ENCODE assay signal across 21 mouse cellular contexts in the genomic region with DNA sequence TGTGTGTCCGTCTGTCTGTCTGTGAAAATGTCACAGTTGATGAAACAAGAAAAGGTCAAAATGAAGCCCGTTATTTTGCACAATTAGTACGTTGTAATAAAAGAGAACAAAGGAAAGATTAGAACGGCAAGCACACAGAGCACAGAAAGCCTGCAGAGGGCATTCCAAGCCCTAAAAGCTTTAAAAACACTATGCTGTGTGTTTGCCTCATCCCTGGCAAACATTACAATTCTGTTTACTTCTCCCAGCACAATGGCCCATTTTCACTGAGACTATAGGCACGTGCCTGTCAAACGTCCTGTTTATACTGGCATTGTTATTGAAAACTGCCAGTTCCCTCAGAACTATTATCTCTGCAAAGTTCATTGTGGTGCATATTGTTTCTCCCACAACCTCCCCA. TPM values are rescaled to one million over a fixed set of nuclear protein-coding genes. Genes with fewer than 3 reads are reported as not detected.
DNase-seq lines count a peak whose midpoint lies in the region; ATAC-seq and TF ChIP-seq lines count a peak whose summit lies in the region.
"Had no signal": no experiment of that assay in that cellular context is flagged by ENCODE, and none has a peak within 500 bp of the region (broad histone marks: within the 10 kb centered on the region; RNA-seq: fewer than 3 reads in every experiment).

No protein-coding gene starts in this region.

- H3K4me2 ChIP-seq in forebrain, embryonic 16.5 days (ENCODE audit: low read length), result 0 out of 2 replicates have a peak overlapping the region, but pooled peaks have one; percentile 13
- no peak overlapping the region for H3K4me2 ChIP-seq in forebrain, embryonic 15.5 days (replicated peaks)
- no peak overlapping the region for H3K4me2 ChIP-seq in lung, embryonic 16.5 days (ENCODE audit: low read depth, low read length)
- H3K4me2 ChIP-seq: embryonic facial prominence, embryonic 15.5 days; hindbrain, embryonic 13.5 days; liver, embryonic 11.5 days; lung, embryonic 15.5 days; stomach, embryonic 15.5 days had no signal

- DNase-seq in lung, adult 2 months, result no peak
- no peak for DNase-seq in testis, postnatal 14 days (ENCODE audit: low spot score)
- DNase-seq in urinary bladder, adult 18-20 months (ENCODE audit: low spot score in 2 of 2), result no peak
- DNase-seq: adrenal gland, adult 2 months; cerebellum, adult 9-10 months; gastrocnemius, postnatal 36 days; kidney, postnatal 36 days had no signal

- no peak for TF ChIP-seq CTCF in lung, adult 2 months (IDR thresholded peaks at IDR 0.05; ENCODE audit: insufficient read depth, low read length)
- TF ChIP-seq CTCF in testis, adult 2 months (IDR thresholded peaks at IDR 0.05; ENCODE audit: control insufficient read depth, insufficient read depth, insufficient replicate concordance, low read depth, low read length), result no peak

- no peaks in the 10 kb centered on the region for H3K9me3 ChIP-seq in forebrain, embryonic 16.5 days (ENCODE audit: control insufficient read depth, low read length)
- H3K9me3 ChIP-seq in forebrain, embryonic 15.5 days, result no peaks in the 10 kb centered on the region
- H3K9me3 ChIP-seq in lung, embryonic 16.5 days (ENCODE audit: control insufficient read depth, low read length), result no peaks in the 10 kb centered on the region
- H3K9me3 ChIP-seq: embryonic facial prominence, embryonic 15.5 days; forebrain, embryonic 10.5 days; heart, embryonic 10.5 days; hindbrain, embryonic 13.5 days; lung, embryonic 15.5 days; stomach, embryonic 15.5 days had no signal

- H3K36me3 ChIP-seq in forebrain, embryonic 16.5 days (ENCODE audit: control insufficient read depth, insufficient read depth), result no peaks in the 10 kb centered on the region
- no peaks in the 10 kb centered on the region for H3K36me3 ChIP-seq in forebrain, embryonic 15.5 days
- no peaks in the 10 kb centered on the region for H3K36me3 ChIP-seq in lung, embryonic 16.5 days (ENCODE audit: control insufficient read depth, insufficient read depth, low read length)
- H3K36me3 ChIP-seq in testis, adult 2 months (ENCODE audit: control insufficient read depth, insufficient read depth, low read length), result no peaks in the 10 kb centered on the region
- H3K36me3 ChIP-seq: embryonic facial prominence, embryonic 15.5 days; forebrain, embryonic 10.5 days; heart, embryonic 10.5 days; hindbrain, embryonic 13.5 days; lung, embryonic 15.5 days; stomach, embryonic 15.5 days had no signal

- H3K27ac ChIP-seq in forebrain, embryonic 16.5 days (ENCODE audit: low read length), result no peak overlapping the region
- H3K27ac ChIP-seq in forebrain, embryonic 15.5 days (replicated peaks), result no peak overlapping the region
- H3K27ac ChIP-seq in lung, embryonic 16.5 days (ENCODE audit: low read length), result no peak overlapping the region
- H3K27ac ChIP-seq in testis, adult 2 months (ENCODE audit: control insufficient read depth, insufficient read depth, low read depth, low read length), result peak overlapping the region; percentile 17; the same call in 1 of the 2 replicates
- H3K27ac ChIP-seq: embryonic facial prominence, embryonic 15.5 days; forebrain, embryonic 10.5 days; heart, embryonic 10.5 days; hindbrain, embryonic 13.5 days; stomach, embryonic 15.5 days had no signal

- no peak overlapping the region for H3K4me3 ChIP-seq in forebrain, embryonic 16.5 days (replicated peaks; ENCODE audit: low read length)
- no peak overlapping the region for H3K4me3 ChIP-seq in forebrain, embryonic 15.5 days
- no peak overlapping the region for H3K4me3 ChIP-seq in lung, embryonic 16.5 days (ENCODE audit: low read length)
- H3K4me3 ChIP-seq in lung, adult 2 months (replicated peaks; ENCODE audit: extremely low read depth, low read depth, low read length), result no peak overlapping the region
- no peak overlapping the region for H3K4me3 ChIP-seq in testis, adult 2 months (ENCODE audit: control insufficient read depth, low read depth, low read length)
- H3K4me3 ChIP-seq: embryonic facial prominence, embryonic 15.5 days; forebrain, embryonic 10.5 days; heart, embryonic 10.5 days; hindbrain, embryonic 13.5 days; lung, embryonic 15.5 days; stomach, embryonic 15.5 days had no signal

- ATAC-seq in forebrain, embryonic 16.5 days, result 0 out of 2 replicates have a peak, but pooled peaks have one; percentile 10
- no peak for ATAC-seq in forebrain, embryonic 15.5 days (replicated peaks)
- ATAC-seq in lung, embryonic 16.5 days (ENCODE audit: low read depth), result peak; percentile 34; the same call in 1 of the 2 replicates
- ATAC-seq in erythroid progenitor cell, adult 5-6 weeks (replicated peaks; ENCODE audit: low FRiP score, poor library complexity, severe bottlenecking), result no peak
- ATAC-seq: intestine, embryonic 16.5 days had no signal

- H3K4me1 ChIP-seq in forebrain, embryonic 16.5 days (replicated peaks; ENCODE audit: control insufficient read depth, insufficient read depth, low read length), result no peaks in the 10 kb centered on the region
- H3K4me1 ChIP-seq in forebrain, embryonic 15.5 days, result no peaks in the 10 kb centered on the region
- no peaks in the 10 kb centered on the region for H3K4me1 ChIP-seq in lung, embryonic 16.5 days (replicated peaks; ENCODE audit: control insufficient read depth, insufficient read depth, low read length)
- H3K4me1 ChIP-seq in lung, adult 2 months (ENCODE audit: control insufficient read depth, insufficient read depth, low read length), result no peaks in the 10 kb centered on the region
- peaks cover 2% of the 10 kb centered on the region; the same call in 1 of the 2 replicates for H3K4me1 ChIP-seq in testis, adult 2 months (ENCODE audit: control insufficient read depth, insufficient read depth, low read length)
- H3K4me1 ChIP-seq: embryonic facial prominence, embryonic 15.5 days; heart, embryonic 10.5 days; hindbrain, embryonic 13.5 days; lung, embryonic 15.5 days; stomach, embryonic 15.5 days had no signal

- H3K27me3 ChIP-seq in forebrain, embryonic 16.5 days (replicated peaks; ENCODE audit: control insufficient read depth, insufficient read depth, low read length), result peaks cover 5% of the 10 kb centered on the region
- H3K27me3 ChIP-seq in forebrain, embryonic 15.5 days, result peaks cover 25% of the 10 kb centered on the region
- peaks cover 2% of the 10 kb centered on the region for H3K27me3 ChIP-seq in lung, embryonic 16.5 days (ENCODE audit: control insufficient read depth, insufficient read depth, low read depth, low read length)
- no peaks in the 10 kb centered on the region for H3K27me3 ChIP-seq in testis, adult 2 months (ENCODE audit: control insufficient read depth, insufficient read depth, low read length)
- H3K27me3 ChIP-seq: CH12.LX; stomach, embryonic 15.5 days had no signal

- no peak overlapping the region for H3K9ac ChIP-seq in forebrain, embryonic 16.5 days (replicated peaks; ENCODE audit: low read depth, low read length)
- no peak overlapping the region for H3K9ac ChIP-seq in forebrain, embryonic 15.5 days (replicated peaks)
- H3K9ac ChIP-seq in lung, embryonic 16.5 days (ENCODE audit: low read length), result no peak overlapping the region
- H3K9ac ChIP-seq: embryonic facial prominence, embryonic 15.5 days; hindbrain, embryonic 13.5 days; lung, embryonic 15.5 days; stomach, embryonic 15.5 days had no signal

- TF ChIP-seq POLR2A in lung, adult 2 months (IDR thresholded peaks at IDR 0.05; ENCODE audit: borderline replicate concordance, extremely low read depth, low read depth, low read length), result no peak
- no peak for TF ChIP-seq POLR2A in testis, adult 2 months (IDR thresholded peaks at IDR 0.05; ENCODE audit: control insufficient read depth, low read depth, low read length)

- WGBS in forebrain, embryonic 16.5 days, result 15% methylated on average over 6 of the region's 6 CpGs
- 12% methylated on average over 6 of the region's 6 CpGs for WGBS in forebrain, embryonic 15.5 days
- 27% methylated on average over 6 of the region's 6 CpGs for WGBS in lung, embryonic 16.5 days
- WGBS in lung, adult 2 months, result 29% methylated on average over 6 of the region's 6 CpGs

RNA-seq across cellular contexts. Expression of a gene that starts 5.1 kb away (rescaled TPM):
- polyA plus RNA-seq in forebrain, embryonic 16.5 days (2015; fragmentation: Nextera tagmentation; extraction: Ambion mirVana), result 36.6 and 38.9 TPM in 2 replicates
- 32.2 and 33.5 TPM in 2 replicates for polyA plus RNA-seq in forebrain, embryonic 15.5 days (2015; fragmentation: Nextera tagmentation; extraction: Ambion mirVana)
- 48.1 and 50.4 TPM in 2 replicates for polyA plus RNA-seq in lung, embryonic 16.5 days (2015; fragmentation: Nextera tagmentation; extraction: Ambion mirVana)
- polyA plus RNA-seq in lung, adult 2 months (2012; rRNA removed), result 4.1 and 7.3 TPM in 2 replicates
- 5.0 and 7.1 TPM in 2 replicates for polyA plus RNA-seq in testis, adult 2 months (2012; rRNA removed)
- 15.1 and 31.0 TPM in 2 replicates for total RNA-seq in erythroid progenitor cell, adult 5-6 weeks (2015; ENCODE audit: low replicate concordance)
- total RNA-seq in erythroid progenitor cell, adult 5-6 weeks (2017; ENCODE audit: low replicate concordance), result 27.7 and 32.1 TPM in 2 replicates

Comparison
In these comparisons a context has a peak if more than half of its experiments do, and no peak if none do; other contexts are left out.
1. ATAC-seq: peak in forebrain, embryonic 16.5 days (single experiment) and lung, embryonic 16.5 days (single experiment); none in forebrain, embryonic 15.5 days (single experiment) and erythroid progenitor cell, adult 5-6 weeks (single experiment).